Mouse (Mus musculus) forebrain, embryonic 15.5 days (tissue): ENCODE results near the gene Plcl1. TPM values are rescaled to one million over a fixed set of nuclear protein-coding genes. Genes with fewer than 3 reads are reported as not detected.

Experiments
- ATAC-seq: fragments of 200-750 bp; cut with Nextera tagmentation; replicated peaks from 2 replicates; pipeline ENCODE4 v1.8.0; 2017; ENCODE audit warnings: mild to moderate bottlenecking, moderate TSS enrichment, moderate library complexity
- H3K27ac ChIP-seq: fragments of 300-500 bp; sonication (generic); replicated peaks from 2 replicates; pipeline ENCODE4 v1.5.1; 2015; ENCODE audit warnings: mild to moderate bottlenecking, inconsistent platforms
- H3K27me3 ChIP-seq: fragments of 300-500 bp; sonication (generic); 2 replicates; pipeline ENCODE4 v1.6.1; 2015; ENCODE audit warnings: inconsistent platforms
- H3K36me3 ChIP-seq: fragments of 300-500 bp; sonication (generic); 2 replicates; pipeline ENCODE4 v1.6.1; 2015; ENCODE audit warnings: mild to moderate bottlenecking, inconsistent platforms
- H3K4me1 ChIP-seq: fragments of 300-500 bp; sonication (generic); 2 replicates; pipeline ENCODE4 v1.6.1; 2015; ENCODE audit warnings: inconsistent platforms
- H3K4me2 ChIP-seq: fragments of 300-500 bp; sonication (generic); replicated peaks from 2 replicates; pipeline ENCODE4 v1.6.1; 2015; ENCODE audit warnings: mild to moderate bottlenecking, inconsistent platforms
- H3K4me3 ChIP-seq: fragments of 300-500 bp; sonication (generic); 2 replicates; pipeline ENCODE4 v1.5.1; 2015; ENCODE audit warnings: mild to moderate bottlenecking, inconsistent platforms
- H3K9ac ChIP-seq: fragments of 300-500 bp; sonication (generic); replicated peaks from 2 replicates; pipeline ENCODE4 v1.6.1; 2015; ENCODE audit warnings: mild to moderate bottlenecking, inconsistent platforms
- H3K9me3 ChIP-seq: fragments of 300-500 bp; sonication (generic); 2 replicates; pipeline ENCODE4 v1.6.1; 2016; ENCODE audit warnings: inconsistent platforms
- WGBS: fragments of 180-500 bp; shearing (Covaris S2); methylation state at CpG from one replicate; pipeline ENCODE4 v1.1.7; 2015; ENCODE audit warnings: mixed read lengths; 5-methylcytosine and 5-hydroxymethylcytosine counted together
- polyA plus RNA-seq: library from polyadenylated mRNA; unstranded; fragments of >200 nt; fragmentation: Nextera tagmentation; extraction: Ambion mirVana; gene quantifications from 2 replicates; pipeline ENCODE4 v1.2.1, GENCODE M21; 2015

Gene Plcl1
- polyA plus RNA-seq, 1 experiment from 2014 or later, result 5.8 TPM

DNA sequence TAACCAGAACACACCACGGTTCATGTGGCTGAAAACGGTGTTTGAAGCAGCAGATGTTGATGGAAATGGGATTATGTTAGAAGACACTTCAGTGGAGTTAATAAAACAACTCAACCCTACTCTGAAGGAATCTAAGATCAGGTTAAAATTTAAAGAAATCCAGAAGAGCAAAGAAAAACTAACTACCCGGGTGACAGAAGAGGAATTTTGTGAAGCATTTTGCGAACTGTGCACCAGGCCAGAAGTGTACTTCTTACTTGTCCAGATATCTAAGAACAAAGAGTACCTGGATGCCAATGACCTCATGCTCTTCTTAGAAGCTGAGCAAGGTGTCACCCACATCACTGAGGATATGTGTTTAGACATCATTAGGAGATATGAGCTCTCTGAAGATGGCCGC, 290.5 kb downstream of the Plcl1 start:
- ATAC-seq, result no peak

DNA sequence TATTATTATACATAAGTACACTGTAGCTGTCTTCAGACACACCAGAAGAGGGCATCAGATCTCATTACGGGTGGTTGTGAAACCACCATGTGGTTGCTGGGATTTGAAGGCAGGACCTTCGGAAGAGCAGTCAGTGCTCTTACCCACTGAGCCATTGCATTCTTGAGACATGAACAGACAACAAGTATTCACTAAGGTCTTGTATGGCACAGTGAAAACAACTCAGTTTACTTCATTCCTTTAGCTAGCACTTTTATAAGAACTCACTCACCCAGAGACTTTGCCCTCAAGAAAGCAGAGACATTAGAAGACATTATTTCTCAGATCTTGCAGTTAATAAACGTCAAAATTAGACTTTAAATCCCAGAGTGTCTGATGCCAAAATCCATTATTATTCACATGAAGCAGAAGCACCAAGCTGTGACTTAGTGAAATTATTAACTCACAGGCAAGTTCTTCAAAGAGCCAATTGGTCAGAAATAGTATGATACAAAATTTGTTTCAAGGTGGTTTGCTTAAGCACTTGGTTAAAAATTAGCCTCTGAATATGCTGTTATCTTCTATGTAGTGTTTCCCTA, 293.8 kb downstream of the Plcl1 start:
- Histone ChIP-seq H3K4me3 (no peak overlapping the region), H3K9me3 (no peaks in the 10 kb centered on the region), H3K27ac (no peak overlapping the region), H3K9ac (no peak overlapping the region), H3K4me2 (no peak overlapping the region), H3K4me1 (peaks cover 10% of the 10 kb centered on the region), H3K27me3 (no peaks in the 10 kb centered on the region), H3K36me3 (no peaks in the 10 kb centered on the region; the same call in 1 of the 2 replicates)
- WGBS, result 73% methylated on average over 3 of the region's 3 CpGs
- ATAC-seq, result no peak

More for the DNA sequence above, 290.5 kb downstream of the Plcl1 start:
- no peak overlapping the region for H3K4me2 ChIP-seq
- no peak overlapping the region for H3K4me3 ChIP-seq
- WGBS, result 95% methylated on average over 5 of the region's 5 CpGs
- no peak overlapping the region for H3K9ac ChIP-seq
- no peaks in the 10 kb centered on the region; the same call in 1 of the 2 replicates for H3K36me3 ChIP-seq
- H3K27me3 ChIP-seq, result no peaks in the 10 kb centered on the region
- H3K27ac ChIP-seq, result no peak overlapping the region
- no peaks in the 10 kb centered on the region for H3K9me3 ChIP-seq
- H3K4me1 ChIP-seq, result no peaks in the 10 kb centered on the region

DNA sequence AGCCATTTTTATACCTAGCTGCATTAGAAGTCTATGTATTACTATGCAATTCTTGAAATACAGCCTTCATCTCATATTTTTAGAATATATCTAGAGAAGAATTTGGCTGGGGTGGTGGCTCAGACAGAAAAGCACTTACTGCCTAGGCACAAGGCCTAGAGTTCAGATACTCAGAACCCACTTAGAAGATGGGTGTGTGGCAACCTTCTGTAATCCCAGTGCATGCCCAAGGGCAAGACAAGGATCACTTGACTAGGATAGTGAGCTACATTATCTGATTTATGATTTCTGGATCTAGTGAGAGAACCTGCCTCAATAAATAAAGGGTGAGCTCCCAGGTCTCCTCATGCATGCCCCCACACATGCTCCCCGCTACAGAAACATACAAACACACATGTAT, 294.3 kb downstream of the Plcl1 start:
- 100% methylated on average over 1 of the region's 1 CpGs for WGBS
- Histone ChIP-seq H3K4me2 (no peak overlapping the region), H3K9ac (no peak overlapping the region), H3K27ac (no peak overlapping the region), H3K36me3 (no peaks in the 10 kb centered on the region; the same call in 1 of the 2 replicates), H3K27me3 (no peaks in the 10 kb centered on the region), H3K4me1 (peaks cover 15% of the 10 kb centered on the region), H3K4me3 (no peak overlapping the region), H3K9me3 (no peaks in the 10 kb centered on the region)
- ATAC-seq, result no peak

DNA sequence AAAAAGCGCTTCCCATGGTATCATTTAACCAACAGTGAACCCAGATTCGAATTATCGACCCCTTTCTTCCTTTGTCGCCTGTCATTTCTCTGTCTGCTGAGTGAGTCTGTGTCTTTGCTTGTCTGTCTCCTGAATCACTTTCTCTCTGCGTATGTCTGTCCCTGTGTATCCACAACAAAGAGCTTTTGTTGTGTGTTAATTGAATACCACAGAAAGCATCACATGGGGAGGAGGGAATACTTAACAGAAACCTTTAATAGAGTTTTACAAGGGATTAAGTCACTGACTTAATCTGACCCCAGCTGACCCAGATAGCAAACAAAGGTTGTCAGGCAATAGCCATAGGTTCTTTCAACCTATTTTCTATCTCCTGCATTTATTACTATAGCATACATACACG, 295.0 kb downstream of the Plcl1 start:
- Histone ChIP-seq H3K4me3 (no peak overlapping the region), H3K4me1 (peaks cover 22% of the 10 kb centered on the region), H3K9me3 (no peaks in the 10 kb centered on the region), H3K4me2 (no peak overlapping the region), H3K36me3 (no peaks in the 10 kb centered on the region; the same call in 1 of the 2 replicates), H3K27me3 (no peaks in the 10 kb centered on the region), H3K27ac (no peak overlapping the region), H3K9ac (no peak overlapping the region)
- no peak for ATAC-seq
- 12% methylated on average over 6 of the region's 6 CpGs for WGBS

DNA sequence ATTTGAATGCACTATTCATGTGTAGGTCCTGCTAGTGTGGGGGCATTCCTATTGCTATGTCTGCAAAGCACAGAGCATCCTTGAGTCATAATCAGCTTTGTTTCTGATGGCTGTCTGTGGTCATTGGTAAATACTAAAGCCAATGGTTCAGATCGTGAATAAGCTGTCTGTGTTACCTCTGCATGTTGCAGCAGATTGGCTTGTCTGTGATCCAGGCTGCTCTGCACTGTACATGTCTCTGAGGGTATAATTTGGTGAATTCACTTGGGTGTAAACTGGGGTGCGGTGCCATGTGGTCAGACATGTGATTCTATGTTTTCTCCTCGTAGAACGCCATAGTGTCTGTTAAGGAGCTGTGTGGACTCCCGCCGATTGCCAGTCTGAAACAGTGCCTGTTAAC, 295.9 kb downstream of the Plcl1 start:
- H3K4me2 ChIP-seq, result no peak overlapping the region
- H3K36me3 ChIP-seq, result no peaks in the 10 kb centered on the region; the same call in 1 of the 2 replicates
- H3K9ac ChIP-seq, result no peak overlapping the region
- peaks cover 27% of the 10 kb centered on the region for H3K4me1 ChIP-seq
- no peak overlapping the region for H3K27ac ChIP-seq
- no peaks in the 10 kb centered on the region for H3K9me3 ChIP-seq
- H3K4me3 ChIP-seq, result no peak overlapping the region
- ATAC-seq, result no peak
- 56% methylated on average over 6 of the region's 6 CpGs for WGBS
- H3K27me3 ChIP-seq, result no peaks in the 10 kb centered on the region

DNA sequence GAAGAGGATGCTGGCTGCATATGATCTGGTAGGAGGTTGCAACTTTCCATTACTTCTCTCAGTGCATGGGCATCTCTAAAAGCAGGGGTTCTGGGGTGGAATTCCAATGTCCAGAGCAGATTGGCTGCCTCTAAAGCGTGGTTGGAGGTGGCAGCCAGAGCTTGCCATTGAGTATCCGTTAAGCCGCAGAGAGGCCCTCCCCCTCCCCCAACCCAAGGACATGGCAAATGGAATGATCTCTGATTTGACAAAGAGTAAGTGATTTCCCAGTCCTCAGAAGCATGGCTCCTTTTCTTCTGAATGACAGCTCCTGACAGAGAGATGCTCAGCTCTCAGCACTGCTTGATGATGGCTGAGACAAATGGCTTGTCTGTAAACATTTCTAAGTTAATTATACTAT, 296.4 kb downstream of the Plcl1 start:
- WGBS, result 20% methylated on average over 3 of the region's 3 CpGs
- no peak overlapping the region for H3K4me2 ChIP-seq
- H3K27ac ChIP-seq, result no peak overlapping the region
- no peak overlapping the region for H3K4me3 ChIP-seq
- ATAC-seq, result no peak
- H3K9ac ChIP-seq, result no peak overlapping the region
- H3K9me3 ChIP-seq, result no peaks in the 10 kb centered on the region
- no peaks in the 10 kb centered on the region for H3K27me3 ChIP-seq
- H3K36me3 ChIP-seq, result no peaks in the 10 kb centered on the region; the same call in 1 of the 2 replicates
- H3K4me1 ChIP-seq, result peaks cover 27% of the 10 kb centered on the region

DNA sequence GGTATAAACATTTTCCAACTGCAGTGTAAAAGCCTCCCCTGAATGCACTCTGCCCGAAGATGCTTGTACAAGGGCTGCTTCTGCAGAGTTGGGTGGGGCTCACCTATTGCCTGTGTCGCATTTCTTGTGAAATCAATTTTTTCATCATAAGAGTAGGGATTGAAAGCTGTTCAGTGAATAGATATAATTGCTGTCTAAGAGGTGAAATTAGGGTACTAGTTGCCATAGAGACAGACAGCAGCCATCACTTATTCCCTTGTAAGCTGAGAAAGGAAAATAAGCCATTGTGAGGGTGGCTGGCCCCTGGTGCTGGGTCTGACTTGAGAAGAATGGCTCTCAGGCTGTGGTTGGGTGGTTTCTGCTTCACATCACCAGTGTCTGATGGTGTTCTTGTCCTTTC, 299.0 kb downstream of the Plcl1 start:
- Histone ChIP-seq H3K4me3 (no peak overlapping the region), H3K36me3 (no peaks in the 10 kb centered on the region), H3K4me1 (peaks cover 27% of the 10 kb centered on the region), H3K27ac (peak overlapping the region; percentile 21), H3K9me3 (no peaks in the 10 kb centered on the region), H3K4me2 (peak overlapping the region; percentile 13; the same call in 1 of the 2 replicates), H3K9ac (no peak overlapping the region), H3K27me3 (no peaks in the 10 kb centered on the region)
- 3% methylated on average over 2 of the region's 2 CpGs for WGBS
- ATAC-seq, result peak; percentile 70

DNA sequence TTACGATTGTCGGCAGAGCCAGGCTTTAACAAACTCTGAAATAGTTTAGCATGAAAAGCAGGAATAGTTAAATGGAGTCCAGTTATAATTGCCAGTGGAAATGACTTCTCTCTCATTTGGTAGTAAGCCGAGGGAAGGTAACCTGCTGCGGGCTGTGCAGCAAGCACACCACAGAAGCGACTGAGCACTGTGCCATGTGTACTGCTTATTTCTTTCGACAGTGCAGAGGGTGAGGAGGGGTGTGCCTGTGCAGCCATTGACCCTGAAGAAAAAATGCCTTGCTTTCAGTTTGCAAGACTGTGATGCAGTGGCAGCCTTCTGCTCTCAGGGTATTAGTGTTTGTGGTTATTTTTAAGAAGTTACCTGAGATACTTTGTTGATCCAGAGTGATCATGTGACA, 299.5 kb downstream of the Plcl1 start:
- Histone ChIP-seq H3K36me3 (no peaks in the 10 kb centered on the region), H3K27ac (peak overlapping the region; percentile 21), H3K9ac (no peak overlapping the region), H3K9me3 (no peaks in the 10 kb centered on the region), H3K4me2 (peak overlapping the region; percentile 13; the same call in 1 of the 2 replicates), H3K4me3 (no peak overlapping the region), H3K27me3 (no peaks in the 10 kb centered on the region), H3K4me1 (peaks cover 27% of the 10 kb centered on the region)
- ATAC-seq, result peak; percentile 74
- 13% methylated on average over 6 of the region's 6 CpGs for WGBS

DNA sequence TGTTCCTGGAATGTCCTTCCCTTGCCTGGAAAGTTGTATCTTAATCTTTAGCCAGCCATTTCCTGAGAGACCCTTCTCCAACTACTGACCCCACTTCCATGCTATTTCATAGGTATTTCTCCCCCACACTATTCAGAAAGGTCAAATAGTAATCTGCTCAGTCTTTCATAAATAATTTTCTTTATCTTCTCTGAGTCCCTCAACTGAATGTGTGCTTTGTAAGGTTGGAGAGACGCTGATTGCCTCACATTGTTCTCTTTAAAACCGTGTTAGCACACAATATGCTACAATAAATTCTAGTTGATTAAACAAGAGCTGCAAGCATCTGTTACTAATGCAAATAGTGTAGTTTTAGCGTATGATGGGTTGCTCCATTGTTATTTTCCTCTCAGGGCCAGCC, 300.0 kb downstream of the Plcl1 start:
- peaks cover 27% of the 10 kb centered on the region for H3K4me1 ChIP-seq
- ATAC-seq, result no peak
- H3K9ac ChIP-seq, result no peak overlapping the region
- H3K4me3 ChIP-seq, result no peak overlapping the region
- no peaks in the 10 kb centered on the region for H3K36me3 ChIP-seq
- peak overlapping the region; percentile 21; the same call in 1 of the 2 replicates for H3K27ac ChIP-seq
- no peaks in the 10 kb centered on the region for H3K9me3 ChIP-seq
- no peak overlapping the region for H3K4me2 ChIP-seq
- H3K27me3 ChIP-seq, result no peaks in the 10 kb centered on the region
- WGBS, result 12% methylated on average over 3 of the region's 3 CpGs

DNA sequence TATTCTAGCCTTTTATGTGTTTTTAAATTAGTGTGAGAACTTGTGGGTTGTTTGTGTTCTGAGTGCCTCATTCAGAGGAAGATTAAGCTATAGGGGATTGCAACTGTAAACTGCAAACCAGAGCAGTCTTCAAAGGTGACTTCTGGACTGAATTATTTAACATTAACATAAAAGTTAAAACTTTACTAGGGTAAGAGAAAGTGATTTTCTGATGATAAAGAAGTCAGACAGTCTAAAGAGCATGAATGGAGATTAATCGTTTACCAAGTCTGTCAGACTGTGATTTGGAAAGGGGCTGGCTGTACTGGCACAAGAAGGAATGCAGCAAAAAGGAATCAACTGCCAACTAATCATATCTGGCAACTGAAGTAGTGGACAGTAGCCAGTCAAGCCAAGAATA, 301.2 kb downstream of the Plcl1 start:
- Histone ChIP-seq H3K9ac (no peak overlapping the region), H3K27ac (no peak overlapping the region), H3K4me2 (no peak overlapping the region), H3K4me3 (no peak overlapping the region), H3K27me3 (no peaks in the 10 kb centered on the region), H3K4me1 (peaks cover 20% of the 10 kb centered on the region), H3K36me3 (no peaks in the 10 kb centered on the region), H3K9me3 (no peaks in the 10 kb centered on the region)
- 34% methylated on average over 1 of the region's 1 CpGs for WGBS
- no peak for ATAC-seq

DNA sequence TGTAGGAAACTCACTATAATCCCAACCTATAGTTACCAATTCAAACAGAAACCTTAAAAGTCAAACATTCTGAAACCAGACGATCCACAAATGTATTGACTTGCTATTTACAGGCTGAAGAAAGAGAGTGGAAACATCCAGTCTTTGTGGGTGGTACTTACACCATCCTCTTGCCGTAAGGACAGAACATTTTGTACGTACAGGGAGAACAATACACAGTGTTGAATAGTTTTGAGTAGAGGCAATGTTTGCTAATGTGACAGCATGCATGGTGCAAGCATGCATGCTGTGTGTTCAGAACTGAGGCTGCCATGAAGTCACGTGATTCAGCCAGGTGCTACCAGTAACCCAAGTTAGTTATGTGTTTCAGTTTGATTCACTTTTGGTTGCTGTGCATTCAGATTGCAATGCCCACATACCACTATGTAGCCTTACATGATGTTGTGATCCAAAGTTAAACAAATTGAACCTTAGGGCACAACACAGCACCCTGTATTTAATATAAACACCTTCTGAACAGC, 311.6 kb downstream of the Plcl1 start:
- Histone ChIP-seq H3K4me1 (no peaks in the 10 kb centered on the region), H3K4me3 (no peak overlapping the region), H3K27me3 (no peaks in the 10 kb centered on the region), H3K36me3 (no peaks in the 10 kb centered on the region), H3K4me2 (no peak overlapping the region), H3K27ac (no peak overlapping the region), H3K9me3 (no peaks in the 10 kb centered on the region), H3K9ac (no peak overlapping the region)
- ATAC-seq, result no peak
- 80% methylated on average over 4 of the region's 4 CpGs for WGBS

DNA sequence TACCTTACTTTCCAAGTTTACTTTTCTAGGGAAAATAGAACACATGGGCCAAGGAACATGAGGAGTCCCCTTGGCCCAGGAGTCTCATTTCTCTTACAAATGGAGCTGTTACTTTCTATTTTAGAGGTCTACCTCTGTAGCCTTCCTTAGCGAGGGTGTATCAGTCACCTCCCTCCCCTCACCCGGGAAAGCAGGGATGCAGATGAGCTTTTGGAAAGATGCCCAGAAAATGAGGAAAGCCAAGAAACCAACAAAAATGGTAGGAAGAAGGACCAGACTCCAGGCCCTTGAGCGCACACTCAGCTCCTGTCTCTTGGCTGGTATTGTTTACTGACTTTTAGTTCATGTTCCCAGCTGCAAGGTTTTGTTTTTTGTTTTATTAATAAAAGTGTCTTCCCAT, 319.7 kb downstream of the Plcl1 start:
- H3K4me2 ChIP-seq, result no peak overlapping the region
- no peak for ATAC-seq
- no peak overlapping the region for H3K9ac ChIP-seq
- H3K9me3 ChIP-seq, result no peaks in the 10 kb centered on the region
- no peak overlapping the region for H3K4me3 ChIP-seq
- 41% methylated on average over 3 of the region's 3 CpGs for WGBS
- no peak overlapping the region for H3K27ac ChIP-seq
- H3K36me3 ChIP-seq, result no peaks in the 10 kb centered on the region
- no peaks in the 10 kb centered on the region for H3K4me1 ChIP-seq
- H3K27me3 ChIP-seq, result no peaks in the 10 kb centered on the region

DNA sequence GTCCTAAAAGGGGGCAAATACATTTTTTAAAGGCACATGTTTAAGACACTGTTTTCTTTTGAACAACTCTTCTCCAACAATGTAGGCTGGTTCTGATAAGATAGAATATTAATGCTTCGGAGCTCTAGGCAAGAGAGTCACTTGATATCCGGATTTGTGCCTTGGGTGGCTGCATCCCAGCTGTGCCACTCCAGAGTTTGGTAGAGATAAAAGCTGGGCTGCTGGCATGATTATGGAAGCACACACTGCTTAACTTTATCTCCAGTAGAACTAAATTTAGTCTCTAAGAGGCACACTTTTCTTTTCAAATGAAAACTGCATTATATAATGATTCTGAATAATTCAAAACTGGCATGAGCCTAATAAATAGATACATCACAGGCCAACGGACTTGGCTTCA, 323.6 kb downstream of the Plcl1 start:
- Histone ChIP-seq H3K9me3 (no peaks in the 10 kb centered on the region), H3K9ac (no peak overlapping the region), H3K4me1 (no peaks in the 10 kb centered on the region), H3K27ac (no peak overlapping the region), H3K4me3 (no peak overlapping the region), H3K4me2 (no peak overlapping the region), H3K36me3 (no peaks in the 10 kb centered on the region), H3K27me3 (no peaks in the 10 kb centered on the region)
- WGBS, result 92% methylated on average over 3 of the region's 3 CpGs
- no peak for ATAC-seq
